Mouse (Mus musculus): ENCODE measurements around the gene 2410015M20Rik. TPM values are rescaled to one million over a fixed set of nuclear protein-coding genes. Genes with fewer than 3 reads are reported as not detected.

2410015M20Rik gene
- total and polyA plus RNA-seq, 2 experiments from 2014 or later = 72.8 to 196 TPM

DNA sequence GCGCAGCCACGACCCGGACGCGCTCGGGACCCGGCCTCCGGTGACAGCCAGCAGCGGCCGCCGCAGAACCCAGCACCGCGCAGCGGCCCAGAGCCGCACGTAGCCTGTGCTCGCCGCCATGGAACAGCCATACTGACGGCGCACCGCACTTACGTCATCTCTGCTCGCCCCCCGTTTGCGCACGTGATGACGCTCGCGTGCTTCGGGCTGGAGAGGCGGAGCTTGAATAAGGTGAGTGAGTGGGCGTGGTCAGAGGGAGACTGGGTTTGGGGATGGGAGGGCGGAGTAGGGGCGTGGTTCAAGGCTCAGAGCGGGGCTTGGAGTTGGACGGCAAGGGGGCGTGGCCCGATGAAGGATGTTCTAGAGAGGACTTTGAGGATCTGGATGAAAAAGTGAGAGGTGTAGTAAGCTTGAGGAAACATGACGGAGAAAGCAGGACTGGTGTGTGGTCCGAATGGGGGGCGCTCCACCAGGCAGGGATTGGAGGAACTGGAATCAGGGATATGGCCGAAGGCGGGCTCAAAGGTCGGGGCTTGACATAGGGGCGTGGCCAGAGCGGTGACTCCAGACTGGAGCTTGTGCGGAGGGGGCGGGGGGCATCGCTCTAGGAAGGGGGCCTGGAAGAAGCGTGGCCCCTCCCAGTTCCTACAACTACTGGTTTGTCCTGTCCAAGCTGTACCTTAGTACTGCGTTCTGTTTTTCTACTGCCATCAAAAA, 17.3 kb upstream of the 2410015M20Rik start, which contains the start of gene Lonp1:
Lonp1 (minus strand) TSS at position 134 of the 717 bp plus-strand sequence.
- Histone ChIP-seq H3K4me2 (ENCODE audit: low read depth, low read length, poor library complexity, severe bottlenecking) (peak within 1 kb of the TSS; percentile 57), H3K27me3 (ENCODE audit: insufficient read depth, low read length) (no peaks in the 10 kb centered on the region), H3K9me3 (ENCODE audit: low read length) (no peaks in the 10 kb centered on the region), H3K36me3 (ENCODE audit: insufficient read depth, low read length) (peaks cover 14% of the 10 kb centered on the region), H3K4me3 (ENCODE audit: low read depth, low read length) (peak within 1 kb of the TSS; percentile 67), H3K9ac (replicated peaks; ENCODE audit: low read length, poor library complexity, severe bottlenecking) (peak within 1 kb of the TSS; percentile 77), H3K27ac (ENCODE audit: low read depth, low read length) (peak within 1 kb of the TSS; percentile 78), H3K4me1 (ENCODE audit: insufficient read depth, low read length) (peaks cover 5% of the 10 kb centered on the region; the same call in 1 of the 2 replicates)
- peak; percentile 91 for ATAC-seq (ENCODE audit: low FRiP score)
- TF ChIP-seq CTCF (IDR thresholded peaks at IDR 0.05) = no peak
- WGBS = under 1% methylated on average over 46 of the region's 51 CpGs
- peak; percentile 98 for DNase-seq (ENCODE audit: low spot score)

DNA sequence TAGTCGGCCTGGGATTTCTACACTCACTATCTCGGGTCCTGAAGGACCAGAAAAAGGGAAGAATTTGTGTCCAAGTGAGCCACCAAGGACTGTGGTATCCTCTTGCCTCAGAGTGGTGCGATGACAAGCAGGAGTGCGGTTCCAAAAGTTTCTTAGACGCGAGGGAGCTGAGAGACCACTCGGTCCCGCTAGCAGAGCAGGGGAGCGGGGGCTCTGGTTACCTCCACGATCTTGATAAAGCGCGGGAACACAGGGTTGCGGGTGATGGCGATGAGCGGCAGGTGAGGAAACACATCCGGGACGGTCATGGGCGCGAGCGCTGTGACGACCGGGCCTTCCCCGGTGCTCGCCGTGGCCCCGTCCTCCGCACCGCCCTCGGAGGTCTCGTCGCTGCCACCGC, 16.7 kb upstream of the 2410015M20Rik start:
- H3K4me1 ChIP-seq (ENCODE audit: insufficient read depth, low read length) = peaks cover 5% of the 10 kb centered on the region; the same call in 1 of the 2 replicates
- H3K36me3 ChIP-seq (ENCODE audit: insufficient read depth, low read length) = peaks cover 19% of the 10 kb centered on the region
- H3K27me3 ChIP-seq (ENCODE audit: insufficient read depth, low read length) = no peaks in the 10 kb centered on the region
- no peaks in the 10 kb centered on the region for H3K9me3 ChIP-seq (ENCODE audit: low read length)
- TF ChIP-seq CTCF (IDR thresholded peaks at IDR 0.05) = no peak
- peak overlapping the region; percentile 57 for H3K4me2 ChIP-seq (ENCODE audit: low read depth, low read length, poor library complexity, severe bottlenecking)
- DNase-seq (ENCODE audit: low spot score) = no peak
- peak overlapping the region; percentile 77 for H3K9ac ChIP-seq (replicated peaks; ENCODE audit: low read length, poor library complexity, severe bottlenecking)
- under 1% methylated on average over 30 of the region's 32 CpGs for WGBS
- peak overlapping the region; percentile 67 for H3K4me3 ChIP-seq (ENCODE audit: low read depth, low read length)
- no peak for ATAC-seq (ENCODE audit: low FRiP score)
- peak overlapping the region; percentile 78; the same call in 1 of the 2 replicates for H3K27ac ChIP-seq (ENCODE audit: low read depth, low read length)

DNA sequence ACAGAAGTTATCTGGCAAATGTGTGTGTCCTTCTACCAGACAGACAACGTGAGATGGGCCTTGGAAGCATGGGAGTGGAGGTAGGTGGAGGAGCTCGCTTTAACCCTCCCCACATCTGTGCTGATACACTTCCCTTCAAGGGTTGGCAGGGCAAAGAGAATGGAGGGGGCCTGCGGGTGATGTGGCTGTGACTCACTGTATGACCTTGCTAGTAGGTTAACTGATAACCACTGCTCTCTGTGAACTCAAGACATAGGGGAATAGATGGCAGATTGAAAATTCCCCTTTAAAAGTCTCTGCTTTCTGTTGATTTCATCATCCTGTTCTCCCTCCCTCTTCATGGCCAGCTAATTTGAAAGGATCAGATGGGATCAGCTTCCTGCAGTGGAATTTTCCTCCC, 15.9 kb upstream of the 2410015M20Rik start:
- no peaks in the 10 kb centered on the region for H3K9me3 ChIP-seq (ENCODE audit: low read length)
- H3K4me2 ChIP-seq (ENCODE audit: low read depth, low read length, poor library complexity, severe bottlenecking) = 0 out of 2 replicates have a peak overlapping the region, but pooled peaks have one; percentile 57
- TF ChIP-seq CTCF (IDR thresholded peaks at IDR 0.05) = no peak

DNA sequence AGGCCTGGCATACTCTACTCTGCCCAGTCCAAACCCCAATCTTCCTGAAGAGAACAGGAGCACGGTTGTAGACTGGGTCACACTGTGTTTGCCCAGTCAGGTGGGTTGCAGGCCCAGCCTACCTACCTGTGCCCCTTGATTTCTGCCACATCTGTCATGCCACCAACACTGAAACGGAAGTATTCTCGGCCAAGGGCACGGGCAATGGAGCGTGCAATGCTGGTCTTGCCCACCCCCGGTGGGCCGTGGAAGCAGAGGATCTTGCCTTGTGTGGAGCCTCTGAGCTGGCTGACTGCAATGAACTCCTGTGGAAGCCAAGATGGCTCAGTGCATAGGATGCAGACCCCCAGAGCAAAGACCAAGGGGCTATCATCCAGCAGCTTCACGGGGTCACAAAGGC, 8.1 kb upstream of the 2410015M20Rik start:
- H3K27me3 ChIP-seq (ENCODE audit: insufficient read depth, low read length) = no peaks in the 10 kb centered on the region
- no peak for TF ChIP-seq CTCF (IDR thresholded peaks at IDR 0.05)
- no peak overlapping the region for H3K9ac ChIP-seq (replicated peaks; ENCODE audit: low read length, poor library complexity, severe bottlenecking)
- no peak overlapping the region for H3K27ac ChIP-seq (ENCODE audit: low read depth, low read length)
- H3K4me1 ChIP-seq (ENCODE audit: insufficient read depth, low read length) = peaks cover 4% of the 10 kb centered on the region; the same call in 1 of the 2 replicates
- ATAC-seq (ENCODE audit: low FRiP score) (no peak), DNase-seq (ENCODE audit: low spot score) (no peak)
- H3K4me2 ChIP-seq (ENCODE audit: low read depth, low read length, poor library complexity, severe bottlenecking) = no peak overlapping the region
- no peaks in the 10 kb centered on the region for H3K9me3 ChIP-seq (ENCODE audit: low read length)
- WGBS = 91% methylated on average over 8 of the region's 8 CpGs
- H3K4me3 ChIP-seq (ENCODE audit: low read depth, low read length) = no peak overlapping the region
- H3K36me3 ChIP-seq (ENCODE audit: insufficient read depth, low read length) = peaks cover 71% of the 10 kb centered on the region

More for the DNA sequence above, 15.9 kb upstream of the 2410015M20Rik start:
- no peak for DNase-seq (ENCODE audit: low spot score)
- H3K9ac ChIP-seq (replicated peaks; ENCODE audit: low read length, poor library complexity, severe bottlenecking) = no peak overlapping the region
- no peak for ATAC-seq (ENCODE audit: low FRiP score)
- H3K36me3 ChIP-seq (ENCODE audit: insufficient read depth, low read length) = peaks cover 19% of the 10 kb centered on the region
- no peak overlapping the region for H3K27ac ChIP-seq (ENCODE audit: low read depth, low read length)
- WGBS = 92% methylated on average over 3 of the region's 3 CpGs
- H3K4me1 ChIP-seq (ENCODE audit: insufficient read depth, low read length) = peaks cover 5% of the 10 kb centered on the region; the same call in 1 of the 2 replicates
- no peaks in the 10 kb centered on the region for H3K27me3 ChIP-seq (ENCODE audit: insufficient read depth, low read length)
- H3K4me3 ChIP-seq (ENCODE audit: low read depth, low read length) = 0 out of 2 replicates have a peak overlapping the region, but pooled peaks have one; percentile 67

DNA sequence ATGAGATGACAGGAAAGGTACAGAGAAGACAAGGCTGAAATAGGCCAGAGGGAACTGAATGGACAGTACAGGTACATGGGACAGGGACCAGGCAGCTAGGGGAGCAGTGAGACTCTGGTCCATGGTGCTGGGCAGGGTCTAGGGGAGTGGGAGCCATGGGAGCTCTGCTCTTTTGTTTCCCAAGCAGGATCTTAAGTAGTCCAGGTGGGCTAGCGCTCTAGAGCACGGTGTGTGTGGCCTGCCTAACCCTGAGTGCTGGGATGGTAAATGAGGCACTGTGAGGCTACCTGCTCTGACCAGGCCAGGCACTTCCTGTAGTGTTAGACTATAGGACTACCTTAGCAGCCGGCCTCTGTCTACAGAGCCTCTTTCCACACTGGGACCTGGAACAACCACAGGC, 7.2 kb upstream of the 2410015M20Rik start:
- H3K4me1 ChIP-seq (ENCODE audit: insufficient read depth, low read length) = peaks cover 4% of the 10 kb centered on the region; the same call in 1 of the 2 replicates
- H3K9me3 ChIP-seq (ENCODE audit: low read length) = no peaks in the 10 kb centered on the region
- H3K27me3 ChIP-seq (ENCODE audit: insufficient read depth, low read length) = no peaks in the 10 kb centered on the region
- H3K36me3 ChIP-seq (ENCODE audit: insufficient read depth, low read length) = peaks cover 63% of the 10 kb centered on the region
- DNase-seq (ENCODE audit: low spot score) (no peak), ATAC-seq (ENCODE audit: low FRiP score) (no peak)
- H3K4me2 ChIP-seq (ENCODE audit: low read depth, low read length, poor library complexity, severe bottlenecking) = no peak overlapping the region
- no peak overlapping the region for H3K4me3 ChIP-seq (ENCODE audit: low read depth, low read length)
- H3K9ac ChIP-seq (replicated peaks; ENCODE audit: low read length, poor library complexity, severe bottlenecking) = no peak overlapping the region
- 94% methylated on average over 3 of the region's 3 CpGs for WGBS
- TF ChIP-seq CTCF (IDR thresholded peaks at IDR 0.05) = no peak
- no peak overlapping the region for H3K27ac ChIP-seq (ENCODE audit: low read depth, low read length)

DNA sequence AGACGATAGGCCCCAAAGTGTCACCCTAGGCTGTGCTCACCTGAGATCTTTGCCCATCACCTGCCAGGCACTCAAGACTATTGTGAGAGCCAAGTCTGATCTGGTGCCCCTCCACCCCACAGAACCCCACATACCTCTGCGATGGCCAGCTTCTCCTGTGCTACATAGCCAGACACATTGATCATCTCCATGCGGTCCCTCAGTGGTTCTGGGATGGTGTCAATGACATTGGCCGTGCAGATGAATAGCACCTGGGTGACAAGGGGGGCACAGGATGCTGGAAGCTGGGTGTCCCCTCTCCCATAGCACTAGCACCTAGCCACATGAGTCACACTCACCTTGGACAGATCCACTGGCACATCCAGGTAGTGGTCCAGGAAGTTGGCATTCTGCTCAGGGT, 6.2 kb upstream of the 2410015M20Rik start:
- no peak overlapping the region for H3K4me3 ChIP-seq (ENCODE audit: low read depth, low read length)
- 88% methylated on average over 4 of the region's 4 CpGs for WGBS
- peaks cover 4% of the 10 kb centered on the region; the same call in 1 of the 2 replicates for H3K4me1 ChIP-seq (ENCODE audit: insufficient read depth, low read length)
- TF ChIP-seq CTCF (IDR thresholded peaks at IDR 0.05) = no peak
- ATAC-seq (ENCODE audit: low FRiP score) = no peak
- H3K4me2 ChIP-seq (ENCODE audit: low read depth, low read length, poor library complexity, severe bottlenecking) = no peak overlapping the region
- no peaks in the 10 kb centered on the region for H3K9me3 ChIP-seq (ENCODE audit: low read length)
- H3K27me3 ChIP-seq (ENCODE audit: insufficient read depth, low read length) = no peaks in the 10 kb centered on the region
- no peak overlapping the region for H3K27ac ChIP-seq (ENCODE audit: low read depth, low read length)
- H3K9ac ChIP-seq (replicated peaks; ENCODE audit: low read length, poor library complexity, severe bottlenecking) = no peak overlapping the region
- DNase-seq (ENCODE audit: low spot score) = no peak
- peaks cover 60% of the 10 kb centered on the region for H3K36me3 ChIP-seq (ENCODE audit: insufficient read depth, low read length)
